Mouse (Mus musculus) midbrain, postnatal 0 days (tissue): Measurements from ENCODE around the gene Antxr1. TPM values are rescaled to one million over a fixed set of nuclear protein-coding genes. Genes with fewer than 3 reads are reported as not detected.

Experiments used
- ATAC-seq: fragments of 200-750 bp; cut with Nextera tagmentation; 2 replicates; pipeline ENCODE4 v1.8.0; 2017; ENCODE audit warnings: moderate number of reproducible peaks, mild to moderate bottlenecking, moderate TSS enrichment, moderate library complexity; ENCODE audit not compliant: low FRiP score
- DNase-seq: peaks from one replicate; pipeline ENCODE4 v3.0.0-alpha.2; 2015; ENCODE audit warnings: low spot score
- H3K27ac ChIP-seq: fragments of 300-500 bp; sonication (generic); 2 replicates; pipeline ENCODE4 v1.5.1; 2014; ENCODE audit warnings: low read depth, mild to moderate bottlenecking, low read length, mixed read lengths
- H3K27me3 ChIP-seq: fragments of 300-500 bp; sonication (generic); 2 replicates; pipeline ENCODE4 v1.6.1; 2014; ENCODE audit warnings: low read length, control low read depth, mixed read lengths; ENCODE audit not compliant: insufficient read depth
- H3K36me3 ChIP-seq: fragments of 300-500 bp; sonication (generic); 2 replicates; pipeline ENCODE4 v1.6.1; 2014; ENCODE audit warnings: low read length, control low read depth, mixed read lengths; ENCODE audit not compliant: insufficient read depth
- H3K4me1 ChIP-seq: fragments of 300-500 bp; sonication (generic); 2 replicates; pipeline ENCODE4 v1.6.1; 2014; ENCODE audit warnings: mild to moderate bottlenecking, control low read depth, antibody characterized with exemption, low read length, mixed read lengths; ENCODE audit not compliant: insufficient read depth
- H3K4me2 ChIP-seq: fragments of 300-500 bp; sonication (generic); 2 replicates; pipeline ENCODE4 v1.6.1; 2014; ENCODE audit warnings: low read depth, mild to moderate bottlenecking, low read length, mixed read lengths; ENCODE audit not compliant: poor library complexity, severe bottlenecking
- H3K4me3 ChIP-seq: fragments of 300-500 bp; sonication (generic); 2 replicates; pipeline ENCODE4 v1.5.1; 2014; ENCODE audit warnings: low read depth, mild to moderate bottlenecking, low read length, moderate library complexity
- H3K9ac ChIP-seq: fragments of 300-500 bp; sonication (generic); replicated peaks from 2 replicates; pipeline ENCODE4 v1.6.1; 2014; ENCODE audit warnings: mild to moderate bottlenecking, low read length, moderate library complexity, mixed read lengths; ENCODE audit not compliant: poor library complexity, severe bottlenecking
- H3K9me3 ChIP-seq: fragments of 300-500 bp; sonication (generic); 2 replicates; pipeline ENCODE4 v1.6.1; 2016; ENCODE audit warnings: low read length, control low read depth
- CTCF ChIP-seq: IDR thresholded peaks from 2 replicates; pipeline ENCODE4 v1.5.1; 2016; ENCODE audit warnings: antibody characterized with exemption, mild to moderate bottlenecking
- WGBS: fragments of 180-500 bp; shearing (Covaris S2); extraction: QIAGEN DNeasy Blood & Tissue Kit; methylation state at CpG from one replicate; pipeline ENCODE4 v1.1.7; 2014; 5-methylcytosine and 5-hydroxymethylcytosine counted together
- polyA plus RNA-seq: library from polyadenylated mRNA; unstranded; fragments of >200 nt; fragmentation: Nextera tagmentation; extraction: Ambion mirVana; gene quantifications from 2 replicates; pipeline ENCODE4 v1.2.1, GENCODE M21; 2015
- total RNA-seq: library from RNA; depleted of rRNA; stranded (reverse); fragments of >200 nt; gene quantifications from 2 replicates; pipeline ENCODE4 v1.2.3, GENCODE M21; 2014

Antxr1 gene
- total and polyA plus RNA-seq, 2 experiments from 2014 or later = 2.9 to 13.1 TPM

- Histone ChIP-seq H3K27me3 (no peaks in the 10 kb centered on the region), H3K27ac (no peak overlapping the region), H3K9me3 (no peaks in the 10 kb centered on the region), H3K4me2 (no peak overlapping the region), H3K9ac (no peak overlapping the region), H3K4me1 (no peaks in the 10 kb centered on the region), H3K36me3 (no peaks in the 10 kb centered on the region), H3K4me3 (no peak overlapping the region)
- no peak for TF ChIP-seq CTCF
- ATAC-seq = no peak
- DNase-seq = no peak
- 75% methylated on average over 4 of the region's 4 CpGs for WGBS
Observed at GRCm38 (mm10) chr6:87123973-87124372, 211.6 kb downstream of the Antxr1 start.

- DNase-seq (no peak), ATAC-seq (no peak)
- no peak overlapping the region for H3K9ac ChIP-seq
- no peak for TF ChIP-seq CTCF
- H3K4me3 ChIP-seq = no peak overlapping the region
- no peak overlapping the region for H3K4me2 ChIP-seq
- no peaks in the 10 kb centered on the region for H3K4me1 ChIP-seq
- no peaks in the 10 kb centered on the region for H3K27me3 ChIP-seq
- 87% methylated on average over 6 of the region's 6 CpGs for WGBS
- H3K36me3 ChIP-seq = no peaks in the 10 kb centered on the region
- H3K9me3 ChIP-seq = no peaks in the 10 kb centered on the region
- H3K27ac ChIP-seq = no peak overlapping the region
Observed at GRCm38 (mm10) chr6:87123406-87123805, 212.2 kb downstream of the Antxr1 start.

- Histone ChIP-seq H3K27me3 (no peaks in the 10 kb centered on the region), H3K27ac (no peak overlapping the region), H3K9me3 (no peaks in the 10 kb centered on the region), H3K4me3 (no peak overlapping the region), H3K9ac (no peak overlapping the region), H3K4me1 (no peaks in the 10 kb centered on the region), H3K36me3 (no peaks in the 10 kb centered on the region), H3K4me2 (no peak overlapping the region)
- 88% methylated on average over 7 of the region's 7 CpGs for WGBS
- no peak for DNase-seq
- no peak for ATAC-seq
- no peak for TF ChIP-seq CTCF
Observed at GRCm38 (mm10) chr6:87121961-87122360, 213.7 kb downstream of the Antxr1 start.

GRCm38 (mm10) chr6:87120661-87121060 is 215.0 kb downstream of the Antxr1 start:
- Histone ChIP-seq H3K9ac (no peak overlapping the region), H3K27me3 (no peaks in the 10 kb centered on the region), H3K4me3 (no peak overlapping the region), H3K27ac (no peak overlapping the region), H3K9me3 (no peaks in the 10 kb centered on the region), H3K4me1 (no peaks in the 10 kb centered on the region), H3K4me2 (no peak overlapping the region), H3K36me3 (no peaks in the 10 kb centered on the region)
- TF ChIP-seq CTCF = peak; percentile 31
- DNase-seq = no peak
- WGBS = 90% methylated on average over 6 of the region's 6 CpGs
- ATAC-seq = no peak

- no peak overlapping the region for H3K4me2 ChIP-seq
- no peak overlapping the region for H3K27ac ChIP-seq
- TF ChIP-seq CTCF = no peak
- H3K9me3 ChIP-seq = no peaks in the 10 kb centered on the region
- no peaks in the 10 kb centered on the region for H3K36me3 ChIP-seq
- ATAC-seq (no peak), DNase-seq (no peak)
- no peaks in the 10 kb centered on the region for H3K27me3 ChIP-seq
- H3K9ac ChIP-seq = no peak overlapping the region
- WGBS = 89% methylated on average over 4 of the region's 4 CpGs
- H3K4me3 ChIP-seq = no peak overlapping the region
- no peaks in the 10 kb centered on the region for H3K4me1 ChIP-seq
Observed at GRCm38 (mm10) chr6:87119975-87120374, 215.6 kb downstream of the Antxr1 start.

- no peaks in the 10 kb centered on the region for H3K27me3 ChIP-seq
- no peaks in the 10 kb centered on the region for H3K9me3 ChIP-seq
- no peak overlapping the region for H3K27ac ChIP-seq
- TF ChIP-seq CTCF = no peak
- no peak overlapping the region for H3K9ac ChIP-seq
- no peaks in the 10 kb centered on the region for H3K4me1 ChIP-seq
- ATAC-seq (no peak), DNase-seq (no peak)
- no peaks in the 10 kb centered on the region for H3K36me3 ChIP-seq
- no peak overlapping the region for H3K4me2 ChIP-seq
- 93% methylated on average over 20 of the region's 20 CpGs for WGBS
- H3K4me3 ChIP-seq = no peak overlapping the region
Observed at GRCm38 (mm10) chr6:87119066-87119837, 216.4 kb downstream of the Antxr1 start.
